Mouse (Mus musculus): ENCODE measurements around the gene Gm29582.
"Not testable (repeated sequence)": the region's sequence is repeated elsewhere in the genome, so short reads cannot be mapped to it uniquely, and the experiment has no call there.

Gene Gm29582

DNA sequence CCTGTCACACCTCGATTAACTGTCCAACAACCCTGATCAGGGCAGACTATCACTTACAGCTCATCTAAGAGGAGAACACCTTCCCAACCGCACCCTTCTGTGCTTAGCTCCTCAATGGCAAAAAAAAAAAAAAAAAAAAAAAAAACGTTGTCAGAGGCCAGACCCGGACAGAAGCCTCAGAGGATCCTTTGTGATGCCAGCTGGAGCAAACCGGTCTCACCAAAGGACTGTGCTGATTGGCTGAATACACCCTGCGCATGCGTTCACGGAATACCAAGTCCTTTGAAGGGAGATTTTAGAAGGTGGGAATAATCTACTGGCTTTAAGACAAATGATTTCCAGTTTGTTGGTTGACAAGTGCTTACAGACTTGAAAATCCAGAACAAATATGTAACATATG is at the start of gene Gm29582:
TSS of gene Gm29582 (minus strand) at position 101 of the 400 bp plus-strand sequence.
- DNase-seq (ENCODE audit: low read depth) = not testable (repeated sequence)
